Mouse (Mus musculus) lung, postnatal 10 days (tissue): Measurements from ENCODE around the gene Gm28042.

ENCODE experiments used
- DNase-seq: peaks from one replicate; pipeline ENCODE4 v3.0.0; 2021

Gm28042 gene

GRCm38 (mm10) chr2:120026984-120027949, at the start of gene Gm28042, which contains the start of gene Jmjd7:
Gene Gm28042 (plus strand): TSS chr2:120027493.
Gene Jmjd7 (plus strand): TSS chr2:120027483.
- DNase-seq = peak; percentile 97

DNA sequence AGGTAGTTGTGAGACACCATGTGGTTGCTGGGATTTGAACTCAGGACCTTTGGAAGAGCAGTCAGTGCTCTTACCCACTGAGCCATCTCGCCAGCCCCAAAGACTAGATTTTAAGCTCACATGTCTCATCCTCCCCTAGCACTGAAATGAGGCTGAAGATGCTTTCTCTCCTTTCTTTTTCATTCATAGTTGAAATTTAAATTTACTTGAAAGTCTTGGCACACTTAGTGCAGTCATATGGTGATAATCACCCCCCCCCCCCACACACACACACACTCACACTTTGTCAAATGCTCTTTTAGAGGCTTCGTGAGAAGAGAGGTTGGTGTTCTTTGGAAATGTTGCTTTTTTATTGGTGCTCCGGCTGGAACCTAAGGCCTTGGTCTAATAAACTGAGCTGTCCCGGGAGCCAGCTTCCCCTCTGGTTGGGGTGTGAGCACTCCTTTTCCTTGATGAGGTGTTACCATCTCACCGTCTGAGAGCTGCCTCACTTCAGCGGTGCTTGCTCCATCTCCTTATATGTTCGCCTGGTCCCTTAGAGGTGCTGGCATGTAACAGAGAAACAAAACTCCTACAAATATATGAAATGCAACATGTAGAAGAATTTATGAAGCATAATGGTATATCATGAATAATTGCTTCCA, 46.8 kb upstream of the Gm28042 start:
- no peak for DNase-seq

- no peak for DNase-seq
Measured at GRCm38 (mm10) chr2:119981631-119982030, 45.7 kb upstream of the Gm28042 start.

GRCm38 (mm10) chr2:119985871-119986270, 41.4 kb upstream of the Gm28042 start:
- peak; percentile 50 for DNase-seq

GRCm38 (mm10) chr2:119986369-119986768, 40.9 kb upstream of the Gm28042 start:
- no peak for DNase-seq

GRCm38 (mm10) chr2:119987441-119987840, 39.9 kb upstream of the Gm28042 start:
- no peak for DNase-seq

- DNase-seq = no peak
Measured at GRCm38 (mm10) chr2:119988952-119989351, 38.3 kb upstream of the Gm28042 start.

- DNase-seq = no peak
Measured at GRCm38 (mm10) chr2:119990881-119991280, 36.4 kb upstream of the Gm28042 start.

GRCm38 (mm10) chr2:119992349-119992748, 34.9 kb upstream of the Gm28042 start:
- no peak for DNase-seq

DNA sequence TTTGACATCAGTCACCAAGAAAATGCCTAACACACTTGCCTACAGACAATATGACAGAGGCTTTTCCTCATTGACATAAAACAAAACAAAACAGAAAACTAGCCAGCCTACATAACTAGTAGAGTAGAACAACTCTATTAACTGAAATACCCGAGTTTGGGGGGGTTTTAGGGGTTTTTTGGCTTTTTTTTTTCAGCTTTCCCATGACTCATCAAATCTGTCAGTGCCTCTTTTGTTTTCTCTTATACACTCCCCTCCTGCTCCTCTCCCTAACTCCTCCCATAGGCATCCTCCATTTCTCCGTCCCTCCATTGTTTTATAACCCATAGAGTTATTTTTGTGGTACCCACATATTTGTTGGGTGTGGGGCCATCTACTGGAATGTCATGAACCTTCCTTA, 33.8 kb upstream of the Gm28042 start:
- DNase-seq = no peak

- no peak for DNase-seq
Measured at GRCm38 (mm10) chr2:119994839-119995238, 32.5 kb upstream of the Gm28042 start.

DNA sequence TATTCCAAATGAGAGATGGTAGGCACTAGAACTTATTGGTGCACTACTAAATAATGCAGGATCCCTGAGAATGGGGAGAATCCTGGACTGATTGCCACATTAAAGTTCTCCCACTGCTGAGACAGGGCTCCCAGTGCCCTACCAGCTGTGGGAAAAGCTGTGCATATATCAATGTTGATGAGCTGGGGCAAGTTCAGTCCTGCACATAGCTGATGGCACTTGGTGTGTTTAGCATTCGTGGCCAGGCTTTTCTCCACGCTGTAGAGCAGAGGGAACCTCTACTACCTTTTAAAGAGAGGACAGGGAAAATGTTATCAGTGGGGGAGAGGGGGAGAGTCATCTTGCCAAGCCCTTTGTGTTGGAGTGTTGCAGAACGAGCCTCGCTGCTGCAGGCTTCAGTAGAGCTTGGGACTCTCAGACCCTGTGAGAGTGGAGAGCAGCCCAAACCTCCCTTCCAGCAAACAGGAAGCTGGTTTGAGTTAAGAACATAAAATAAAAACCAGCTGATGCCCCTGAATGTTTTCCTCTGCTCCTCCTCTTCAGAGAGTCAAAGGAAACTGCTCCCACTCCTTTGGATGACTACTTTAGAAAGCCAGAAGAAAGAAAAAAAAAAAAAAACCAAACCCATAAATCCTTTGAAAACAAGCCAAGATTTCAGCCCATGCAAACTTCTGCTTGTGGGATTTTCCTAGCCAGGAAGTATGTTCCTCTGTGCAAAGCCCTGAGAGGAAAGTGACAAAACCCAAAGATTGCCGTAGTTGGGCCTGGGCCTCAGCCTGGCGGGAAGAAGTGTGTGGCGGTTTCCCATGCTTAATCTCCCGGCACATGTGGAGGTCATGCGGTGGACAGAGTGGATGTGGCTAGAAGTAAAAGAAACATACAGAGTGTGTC, 31.7 kb upstream of the Gm28042 start:
- DNase-seq = peak; percentile 53

DNA sequence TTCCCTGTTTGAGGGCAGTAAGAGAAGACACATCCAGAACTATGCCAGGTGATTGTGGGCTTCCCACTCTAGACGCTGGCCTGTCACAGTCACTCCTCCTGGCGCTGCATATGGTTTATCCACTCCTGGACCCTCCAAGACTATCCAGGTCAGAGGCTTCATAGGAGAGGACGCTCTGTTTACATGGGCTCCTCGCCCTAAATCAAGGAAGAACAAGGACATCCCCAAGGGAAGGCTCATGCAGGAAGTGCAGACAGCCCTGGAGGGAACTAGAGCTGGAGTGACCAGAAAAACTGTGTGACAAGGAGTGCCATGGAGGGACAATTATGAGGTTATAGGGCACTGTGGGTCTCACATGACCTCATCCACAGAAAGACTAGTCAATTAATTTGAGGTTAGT, 29.9 kb upstream of the Gm28042 start:
- DNase-seq = no peak

DNA sequence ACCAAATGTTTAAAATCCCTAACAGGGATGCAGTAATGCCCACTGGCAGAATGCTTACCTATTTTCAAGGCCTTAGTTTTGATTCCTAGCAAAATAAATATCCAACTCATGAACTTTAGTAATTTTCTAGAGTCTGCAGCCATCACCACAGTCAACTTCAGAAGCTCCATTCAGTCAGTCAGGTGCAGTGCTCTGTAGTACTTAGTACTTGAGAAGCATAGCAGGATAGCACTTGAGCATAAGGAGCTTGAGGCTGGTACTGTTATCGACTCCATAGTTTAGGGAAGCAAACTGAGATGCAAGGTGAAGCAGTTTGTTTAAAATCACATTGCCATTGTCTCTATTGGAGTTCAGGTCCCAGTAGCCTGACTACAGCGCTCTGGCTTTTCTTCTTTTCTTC, 27.6 kb upstream of the Gm28042 start:
- no peak for DNase-seq

DNA sequence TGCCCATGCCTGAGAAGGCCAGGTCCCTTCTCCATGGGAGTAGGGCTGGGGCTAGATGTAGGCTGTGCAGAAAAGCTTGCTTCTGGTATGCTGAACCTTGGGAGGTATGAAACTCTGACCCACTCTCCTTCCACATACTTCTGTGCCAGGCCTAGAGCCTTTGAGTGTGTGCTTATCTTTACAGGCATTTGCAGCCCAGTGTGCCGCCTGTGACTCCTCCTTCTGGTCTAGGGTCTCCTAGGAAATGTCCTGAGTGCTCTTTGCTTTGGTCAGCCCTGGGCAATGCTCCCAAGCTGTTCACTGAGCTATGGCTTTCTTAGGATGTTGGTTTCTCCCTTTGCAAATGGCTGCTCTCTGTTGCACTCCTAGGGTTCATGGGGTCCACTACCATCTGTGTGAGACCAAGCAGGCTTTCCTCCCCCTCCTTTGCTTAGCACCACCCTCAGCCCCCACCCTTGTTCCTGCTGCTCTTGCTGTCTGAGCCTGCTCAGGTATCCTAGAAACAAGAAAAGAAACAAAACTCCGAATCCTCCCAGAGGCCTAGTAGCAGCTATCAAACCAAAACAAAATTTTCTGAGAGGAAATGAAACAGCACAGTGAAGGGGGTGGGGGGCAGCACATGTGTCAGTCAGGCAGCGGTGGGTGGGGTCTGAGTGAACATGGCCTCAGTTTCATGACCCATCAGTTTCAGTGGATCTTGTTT, 26.3 kb upstream of the Gm28042 start:
- DNase-seq = peak; percentile 63

GRCm38 (mm10) chr2:120001956-120002355, 25.3 kb upstream of the Gm28042 start:
- no peak for DNase-seq

DNA sequence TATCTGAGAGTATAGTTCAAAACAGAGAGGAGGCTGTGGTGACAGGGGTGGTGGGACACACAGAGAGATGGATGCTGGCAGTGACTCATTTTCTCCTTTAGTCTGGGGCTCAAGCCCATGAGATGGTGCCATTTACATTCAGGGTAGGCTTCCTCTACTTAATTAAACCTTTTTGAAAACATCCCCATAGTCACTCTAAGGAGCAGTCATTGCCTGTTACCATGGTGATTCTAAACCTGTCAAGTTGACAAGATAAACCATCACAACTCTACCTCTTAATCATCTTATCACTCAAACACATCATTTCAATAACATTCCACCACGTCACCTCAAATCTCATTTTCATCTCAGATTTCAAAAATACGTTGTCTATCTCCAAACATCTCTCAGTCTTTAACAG, 23.3 kb upstream of the Gm28042 start:
- no peak for DNase-seq

DNA sequence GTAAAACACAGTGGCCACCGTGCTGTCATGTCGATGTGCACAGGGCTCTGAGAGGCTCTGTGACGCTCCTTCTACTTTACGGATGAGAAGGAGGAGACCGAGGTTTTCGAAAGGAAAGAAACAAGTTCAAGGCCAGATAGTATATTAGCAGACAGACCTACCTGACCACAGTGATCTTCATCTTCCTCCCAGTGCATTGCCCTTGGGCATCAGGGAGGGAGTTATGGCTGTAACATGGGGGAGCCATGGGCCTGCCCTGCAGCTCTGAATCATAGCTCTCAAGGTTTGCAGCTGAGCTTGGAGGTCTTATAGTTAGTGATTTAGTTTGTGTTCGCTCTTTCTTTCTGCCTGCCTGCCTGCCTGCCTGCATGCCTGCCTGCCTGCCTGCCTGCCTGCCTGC, 20.6 kb upstream of the Gm28042 start:
- DNase-seq = no peak

GRCm38 (mm10) chr2:120007680-120008210, 19.5 kb upstream of the Gm28042 start:
- no peak for DNase-seq

DNA sequence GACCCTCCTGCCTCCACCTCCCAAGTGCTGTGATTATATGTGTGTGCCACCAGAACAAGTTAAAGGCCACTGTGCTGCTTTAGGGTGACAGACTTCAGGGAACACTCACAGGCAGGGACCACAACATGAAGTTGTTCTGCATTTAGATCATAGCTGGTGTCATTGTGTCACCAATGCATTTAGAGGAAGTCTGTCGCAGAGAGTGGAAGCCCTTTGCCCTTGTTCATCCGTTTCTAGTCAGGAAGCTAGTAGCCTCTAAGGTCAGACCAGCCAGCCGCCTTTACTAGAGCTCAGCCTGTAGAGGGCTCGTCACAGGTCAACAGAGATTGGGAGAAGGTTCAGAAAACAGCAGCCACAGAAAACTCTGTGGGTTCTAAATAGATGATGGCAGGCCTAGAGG, 18.6 kb upstream of the Gm28042 start:
- DNase-seq = peak; percentile 36

DNA sequence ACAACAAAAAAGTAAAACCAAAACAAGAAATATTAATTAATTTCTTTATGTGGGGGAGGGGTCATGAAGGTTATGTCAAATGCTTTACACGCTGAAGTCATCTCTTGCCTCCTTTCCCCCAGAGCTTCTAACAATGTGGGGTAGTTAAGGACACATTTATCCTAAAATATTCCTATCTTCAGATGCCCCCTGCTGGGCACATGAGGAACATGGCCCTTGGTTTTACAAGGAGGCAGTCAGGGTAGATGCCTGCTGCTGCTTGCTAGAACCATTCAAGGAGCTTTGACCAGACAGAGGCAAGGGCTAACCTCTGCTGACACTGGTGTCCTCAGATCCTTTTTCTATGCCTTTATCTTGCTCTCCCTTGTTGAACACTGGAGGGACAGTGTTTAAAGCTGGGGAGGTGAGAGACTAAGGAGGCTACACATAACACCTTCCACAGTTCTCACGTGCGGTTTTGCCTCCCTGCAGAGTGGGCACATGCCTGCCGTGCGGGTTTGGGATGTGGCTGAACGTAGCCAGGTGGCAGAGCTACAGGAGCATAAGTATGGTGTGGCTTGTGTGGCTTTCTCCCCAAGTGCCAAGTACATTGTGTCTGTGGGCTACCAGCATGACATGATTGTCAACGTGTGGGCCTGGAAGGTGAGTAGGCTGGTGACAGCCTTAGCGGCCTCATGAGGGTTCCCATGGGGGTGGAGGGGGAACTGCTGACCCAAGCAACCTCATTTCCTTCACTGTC, 15.7 kb upstream of the Gm28042 start:
- peak; percentile 77 for DNase-seq
